Mouse (Mus musculus) embryonic facial prominence, embryonic 12.5 days (tissue): ENCODE data around the gene Tm4sf19. TPM values are rescaled to one million over a fixed set of nuclear protein-coding genes. Genes with fewer than 3 reads are reported as not detected.
A peak's percentile ranks its signal among the peaks of the same experiment; 100 is the strongest.
"Not testable (repeated sequence)": the region's sequence is repeated elsewhere in the genome, so short reads cannot be mapped to it uniquely, and the experiment has no call there.

Source experiments
- ATAC-seq: fragments of 200-750 bp; cut with Nextera tagmentation; 2 replicates; pipeline ENCODE4 v1.8.0; 2017; ENCODE audit not compliant: insufficient number of reproducible peaks, insufficient read depth, low FRiP score, low TSS enrichment
- H3K27ac ChIP-seq: fragments of 300-500 bp; sonication (generic); 2 replicates; pipeline ENCODE4 v1.5.1; 2016; ENCODE audit warnings: mild to moderate bottlenecking
- H3K27me3 ChIP-seq: fragments of 300-500 bp; sonication (generic); 2 replicates; pipeline ENCODE4 v1.6.1; 2016; ENCODE audit warnings: mild to moderate bottlenecking, moderate library complexity
- H3K36me3 ChIP-seq: fragments of 300-500 bp; sonication (generic); 2 replicates; pipeline ENCODE4 v1.6.1; 2016; ENCODE audit warnings: mild to moderate bottlenecking
- H3K4me1 ChIP-seq: fragments of 300-500 bp; sonication (generic); 2 replicates; pipeline ENCODE4 v1.6.1; 2016
- H3K4me2 ChIP-seq: fragments of 300-500 bp; sonication (generic); replicated peaks from 2 replicates; pipeline ENCODE4 v1.6.1; 2016; ENCODE audit warnings: mild to moderate bottlenecking, moderate library complexity
- H3K4me3 ChIP-seq: fragments of 300-500 bp; sonication (generic); 2 replicates; pipeline ENCODE4 v1.5.1; 2016; ENCODE audit warnings: mild to moderate bottlenecking
- H3K9ac ChIP-seq: fragments of 300-500 bp; sonication (generic); 2 replicates; pipeline ENCODE4 v1.6.1; 2016; ENCODE audit warnings: mild to moderate bottlenecking, moderate library complexity
- H3K9me3 ChIP-seq: fragments of 300-500 bp; sonication (generic); 2 replicates; pipeline ENCODE4 v1.6.1; 2016; ENCODE audit warnings: mild to moderate bottlenecking, moderate library complexity
- WGBS: fragments of 180-500 bp; shearing (Covaris S2); methylation state at CpG from one replicate; pipeline ENCODE4 v1.1.7; 2016; 5-methylcytosine and 5-hydroxymethylcytosine counted together
- polyA plus RNA-seq: library from polyadenylated mRNA; unstranded; fragments of >200 nt; fragmentation: Nextera tagmentation; extraction: Ambion mirVana; gene quantifications from 2 replicates; pipeline ENCODE4 v1.2.1, GENCODE M21; 2016

Tm4sf19 gene
- polyA plus RNA-seq, 1 experiment from 2014 or later = not detected

GRCm38 (mm10) chr16:32431047-32431591 lies 30.8 kb downstream of the Tm4sf19 start:
- ATAC-seq = no peak
- no peaks in the 10 kb centered on the region for H3K36me3 ChIP-seq
- 2% methylated on average over 28 of the region's 28 CpGs for WGBS
- H3K9ac ChIP-seq = peak overlapping the region; percentile 80
- no peaks in the 10 kb centered on the region for H3K27me3 ChIP-seq
- H3K27ac ChIP-seq = peak overlapping the region; percentile 50
- H3K4me1 ChIP-seq = peaks cover 5% of the 10 kb centered on the region; the same call in 1 of the 2 replicates
- H3K4me2 ChIP-seq = peak overlapping the region; percentile 92
- H3K9me3 ChIP-seq = no peaks in the 10 kb centered on the region
- H3K4me3 ChIP-seq = peak overlapping the region; percentile 82

GRCm38 (mm10) chr16:32431926-32432325 lies 31.6 kb downstream of the Tm4sf19 start:
- no peaks in the 10 kb centered on the region for H3K27me3 ChIP-seq
- peak overlapping the region; percentile 82; the same call in 1 of the 2 replicates for H3K4me3 ChIP-seq
- no peak overlapping the region for H3K27ac ChIP-seq
- WGBS = 93% methylated on average over 1 of the region's 1 CpGs
- H3K4me1 ChIP-seq = peaks cover 5% of the 10 kb centered on the region; the same call in 1 of the 2 replicates
- no peak for ATAC-seq
- no peak overlapping the region for H3K9ac ChIP-seq
- no peaks in the 10 kb centered on the region for H3K9me3 ChIP-seq
- H3K4me2 ChIP-seq = peak overlapping the region; percentile 92
- no peaks in the 10 kb centered on the region for H3K36me3 ChIP-seq

DNA sequence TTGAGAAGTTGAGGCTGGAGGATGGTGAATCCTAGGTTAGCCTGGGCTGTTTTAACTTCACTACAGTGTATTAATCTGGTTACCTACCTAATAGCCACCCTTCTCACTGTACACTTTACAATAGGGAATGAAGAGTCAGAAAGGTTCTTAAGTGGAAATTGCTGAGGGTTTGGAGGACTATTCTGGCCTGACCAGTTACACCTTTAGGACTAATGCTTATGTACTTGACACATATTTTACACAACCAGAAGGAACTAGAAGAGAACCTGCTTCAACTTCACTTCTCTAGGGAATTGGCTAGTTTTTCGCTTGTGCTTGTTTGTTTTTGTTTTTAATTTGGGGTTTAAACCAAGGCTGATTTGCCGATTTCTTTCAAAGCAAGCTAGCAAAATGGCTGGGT lies 32.8 kb downstream of the Tm4sf19 start:
- no peaks in the 10 kb centered on the region for H3K36me3 ChIP-seq
- no peak overlapping the region for H3K27ac ChIP-seq
- no peak overlapping the region for H3K9ac ChIP-seq
- 72% methylated on average over 2 of the region's 2 CpGs for WGBS
- H3K4me1 ChIP-seq = peaks cover 5% of the 10 kb centered on the region; the same call in 1 of the 2 replicates
- H3K4me2 ChIP-seq = no peak overlapping the region
- H3K4me3 ChIP-seq = no peak overlapping the region
- ATAC-seq = no peak
- no peaks in the 10 kb centered on the region for H3K9me3 ChIP-seq
- H3K27me3 ChIP-seq = no peaks in the 10 kb centered on the region

- WGBS = 62% methylated on average over 6 of the region's 6 CpGs
- Histone ChIP-seq H3K9me3 (no peaks in the 10 kb centered on the region), H3K4me3 (no peak overlapping the region), H3K4me1 (peaks cover 5% of the 10 kb centered on the region; the same call in 1 of the 2 replicates), H3K27ac (no peak overlapping the region), H3K4me2 (no peak overlapping the region), H3K27me3 (no peaks in the 10 kb centered on the region), H3K36me3 (no peaks in the 10 kb centered on the region), H3K9ac (no peak overlapping the region)
- no peak for ATAC-seq
Observed at GRCm38 (mm10) chr16:32434066-32434465, 33.8 kb downstream of the Tm4sf19 start.

DNA sequence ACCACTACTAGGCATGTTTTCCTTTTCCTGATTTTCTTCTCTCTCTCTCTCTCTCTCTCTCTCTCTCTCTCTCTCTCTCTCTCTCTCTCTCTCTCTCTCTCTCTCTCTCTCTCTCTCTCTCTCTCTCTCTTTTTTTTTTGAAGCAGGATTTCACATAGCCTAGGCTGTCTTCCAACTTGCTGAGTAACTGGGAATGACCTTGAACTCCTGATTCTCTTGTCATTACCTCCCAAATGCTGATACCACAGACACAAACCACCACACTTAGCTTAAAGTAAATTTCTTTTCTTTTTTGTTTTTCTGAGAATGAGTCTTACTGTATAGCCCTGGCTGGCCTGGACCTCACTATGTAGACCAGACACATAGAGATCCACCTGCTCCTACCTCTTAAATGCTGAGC lies 34.4 kb downstream of the Tm4sf19 start:
- Histone ChIP-seq H3K9me3 (no peaks in the 10 kb centered on the region), H3K4me3 (no peak overlapping the region), H3K9ac (no peak overlapping the region), H3K36me3 (no peaks in the 10 kb centered on the region), H3K27me3 (no peaks in the 10 kb centered on the region), H3K4me1 (peaks cover 5% of the 10 kb centered on the region; the same call in 1 of the 2 replicates), H3K4me2 (no peak overlapping the region), H3K27ac (no peak overlapping the region)
- ATAC-seq = no peak

DNA sequence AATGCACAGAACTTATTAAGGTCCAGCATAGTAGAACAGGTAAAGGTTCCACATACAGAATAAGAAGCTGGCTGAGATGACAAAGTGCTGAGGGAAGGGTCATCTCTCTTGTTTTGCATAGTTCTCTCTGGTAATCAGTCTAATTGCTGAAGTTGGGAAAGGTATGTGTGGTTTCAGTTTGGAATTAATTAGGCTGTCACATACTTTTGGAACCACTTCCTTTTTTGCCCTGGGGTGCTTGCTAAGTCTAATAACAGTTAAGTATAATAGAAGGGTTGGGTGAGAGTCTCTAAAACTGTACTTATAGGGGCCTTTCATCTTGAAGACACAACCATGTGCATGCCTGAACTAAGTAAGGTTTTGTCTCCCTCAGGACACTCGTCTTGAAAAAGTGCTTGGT lies 36.4 kb downstream of the Tm4sf19 start:
- 51% methylated on average over 1 of the region's 1 CpGs for WGBS
- Histone ChIP-seq H3K9me3 (no peaks in the 10 kb centered on the region), H3K9ac (no peak overlapping the region), H3K27ac (no peak overlapping the region), H3K4me2 (no peak overlapping the region), H3K4me3 (no peak overlapping the region), H3K36me3 (no peaks in the 10 kb centered on the region), H3K4me1 (peaks cover 3% of the 10 kb centered on the region; the same call in 1 of the 2 replicates), H3K27me3 (no peaks in the 10 kb centered on the region)
- ATAC-seq = no peak

- Histone ChIP-seq H3K4me3 (no peak overlapping the region), H3K27me3 (no peaks in the 10 kb centered on the region), H3K4me2 (no peak overlapping the region), H3K9ac (no peak overlapping the region), H3K4me1 (no peaks in the 10 kb centered on the region), H3K9me3 (no peaks in the 10 kb centered on the region), H3K36me3 (no peaks in the 10 kb centered on the region), H3K27ac (no peak overlapping the region)
- ATAC-seq = no peak
- 94% methylated on average over 1 of the region's 1 CpGs for WGBS
Observed at GRCm38 (mm10) chr16:32437266-32437665, 37.0 kb downstream of the Tm4sf19 start.

- H3K27me3 ChIP-seq = no peaks in the 10 kb centered on the region
- H3K4me1 ChIP-seq = no peaks in the 10 kb centered on the region
- H3K4me2 ChIP-seq = no peak overlapping the region
- no peaks in the 10 kb centered on the region for H3K36me3 ChIP-seq
- no peak overlapping the region for H3K4me3 ChIP-seq
- H3K27ac ChIP-seq = no peak overlapping the region
- H3K9me3 ChIP-seq = no peaks in the 10 kb centered on the region
- ATAC-seq = no peak
- WGBS = 92% methylated on average over 3 of the region's 3 CpGs
- H3K9ac ChIP-seq = no peak overlapping the region
Observed at GRCm38 (mm10) chr16:32441432-32441831, 41.1 kb downstream of the Tm4sf19 start.

- 90% methylated on average over 3 of the region's 3 CpGs for WGBS
- H3K27me3 ChIP-seq, H3K4me1 ChIP-seq, H3K4me3 ChIP-seq, H3K9ac ChIP-seq, H3K4me2 ChIP-seq, H3K27ac ChIP-seq, ATAC-seq, H3K36me3 ChIP-seq, H3K9me3 ChIP-seq: not testable (repeated sequence)
Observed at GRCm38 (mm10) chr16:32444615-32445014, 44.3 kb downstream of the Tm4sf19 start.

- 88% methylated on average over 1 of the region's 1 CpGs for whole genome bisulfite sequencing
- Histone ChIP-seq H3K4me1 (no peaks in the 10 kb centered on the region), H3K9me3 (no peaks in the 10 kb centered on the region), H3K36me3 (no peaks in the 10 kb centered on the region), H3K9ac (no peak overlapping the region), H3K27me3 (no peaks in the 10 kb centered on the region), H3K27ac (no peak overlapping the region), H3K4me2 (no peak overlapping the region), H3K4me3 (no peak overlapping the region)
- ATAC-seq = no peak
Observed at GRCm38 (mm10) chr16:32445558-32445957, 45.3 kb downstream of the Tm4sf19 start.

DNA sequence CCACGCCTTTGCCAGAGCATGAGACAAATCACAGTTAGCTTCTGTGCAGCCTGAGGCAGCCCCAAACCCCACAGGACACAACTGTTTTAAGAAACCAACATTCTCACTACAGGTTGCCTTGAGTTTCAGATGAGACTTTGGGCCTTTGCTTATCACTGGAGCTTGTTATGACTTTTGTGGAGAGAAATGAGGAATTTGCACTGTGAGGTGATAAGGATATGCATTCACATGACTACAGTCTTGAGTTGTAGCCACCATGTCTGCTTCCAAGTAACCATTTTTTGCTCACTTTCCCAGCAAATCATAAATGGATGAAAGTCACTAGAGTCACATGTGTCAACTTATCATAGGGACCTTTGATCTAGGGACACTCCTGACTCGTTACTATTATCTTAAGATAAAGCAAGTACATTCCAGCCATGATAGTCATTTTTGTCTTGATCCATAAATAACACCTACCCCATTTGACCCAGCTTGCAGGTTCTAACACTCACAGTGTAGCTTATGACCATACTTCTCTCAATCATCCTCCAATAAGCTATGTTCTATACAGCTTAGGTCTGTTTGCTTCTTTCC lies 46.3 kb downstream of the Tm4sf19 start:
- Histone ChIP-seq H3K4me2 (no peak overlapping the region), H3K4me1 (no peaks in the 10 kb centered on the region), H3K4me3 (no peak overlapping the region), H3K9me3 (no peaks in the 10 kb centered on the region), H3K36me3 (0 out of 2 replicates have a peak, but pooled peaks cover under 1% of the 10 kb centered on the region), H3K27me3 (no peaks in the 10 kb centered on the region), H3K9ac (no peak overlapping the region), H3K27ac (no peak overlapping the region)
- WGBS = 78% methylated on average over 2 of the region's 2 CpGs
- ATAC-seq = no peak

DNA sequence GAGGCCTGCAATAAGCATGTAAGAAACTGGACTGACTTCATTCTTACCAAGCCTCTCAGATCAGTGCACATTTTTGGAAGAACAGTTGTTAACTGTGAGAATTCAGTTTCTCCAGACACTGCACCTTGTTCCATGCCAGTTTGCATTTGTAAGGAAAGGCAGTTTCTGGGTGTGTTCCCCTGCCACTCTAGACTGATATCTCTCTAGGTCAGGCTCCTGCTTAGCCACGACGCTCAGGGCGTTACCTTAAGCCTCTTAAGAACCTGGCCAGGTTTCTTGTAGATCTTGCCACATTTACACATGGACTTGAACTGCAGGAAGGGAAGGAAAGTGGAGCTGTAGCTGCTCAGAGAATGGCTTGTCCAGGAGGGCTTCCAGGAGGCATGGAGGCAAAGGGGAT lies 49.4 kb downstream of the Tm4sf19 start:
- H3K9me3 ChIP-seq = no peaks in the 10 kb centered on the region
- no peak overlapping the region for H3K27ac ChIP-seq
- ATAC-seq = no peak
- no peak overlapping the region for H3K4me2 ChIP-seq
- 86% methylated on average over 3 of the region's 3 CpGs for WGBS
- no peaks in the 10 kb centered on the region for H3K27me3 ChIP-seq
- H3K4me3 ChIP-seq = no peak overlapping the region
- H3K4me1 ChIP-seq = 0 out of 2 replicates have a peak, but pooled peaks cover 3% of the 10 kb centered on the region
- no peak overlapping the region for H3K9ac ChIP-seq
- H3K36me3 ChIP-seq = 0 out of 2 replicates have a peak, but pooled peaks cover 16% of the 10 kb centered on the region
